Mouse (Mus musculus) gastrocnemius, postnatal 4 days (tissue): ENCODE measurements at regions not wholly inside any gene's neighbourhood (a gene's known extent, or its start where the extent isn't known, plus 50 kb on each side); places are given as distances from the start of the nearest gene placed in this dataset.
A peak's percentile ranks its signal among the peaks of the same experiment; 100 is the strongest.

Experiments used
- DNase-seq, 2 experiments: peaks; one replicate each; pipeline ENCODE4 v3.0.0; 2021 to 2022; ENCODE audit warnings: low spot score in 2 of 2, mixed read lengths in 2 of 2

DNA sequence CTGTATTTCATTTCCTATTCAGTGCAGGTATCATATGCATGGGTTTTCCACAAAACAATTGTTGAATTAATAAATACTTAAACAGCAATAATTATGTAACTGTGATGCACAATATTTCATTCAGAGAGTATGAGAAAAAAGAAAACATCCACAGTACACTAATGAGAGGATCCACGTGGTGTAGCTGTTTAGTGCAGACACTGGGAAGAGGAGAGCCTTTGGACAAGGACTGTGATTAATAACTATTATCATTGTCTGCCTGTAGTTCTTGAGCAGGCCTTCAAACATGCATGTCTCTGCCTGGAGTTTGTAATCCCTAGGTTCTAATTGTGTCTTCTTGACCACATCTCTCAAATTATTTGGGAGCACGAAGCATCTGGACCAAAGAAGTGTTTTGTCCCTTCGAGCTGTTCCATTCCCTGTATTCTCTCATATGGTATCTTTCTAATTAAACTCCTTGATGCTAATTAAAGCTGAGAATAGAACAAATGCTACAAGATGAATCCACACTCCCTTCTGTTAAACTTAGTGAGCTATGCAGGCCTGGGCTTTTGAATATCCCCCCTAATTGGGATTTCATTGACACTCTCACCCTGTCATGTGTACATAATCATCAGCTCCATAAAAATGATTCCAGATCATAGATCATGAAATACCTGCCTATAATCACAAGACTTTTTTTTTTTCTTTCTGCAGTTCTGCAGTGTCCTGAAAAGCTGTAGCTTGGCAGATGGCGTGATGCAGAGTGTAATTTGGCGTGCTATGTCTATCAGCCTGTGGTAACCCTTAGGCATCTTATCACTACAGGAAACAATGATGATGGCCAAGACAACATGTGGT, 1208.9 kb upstream of the G6pd2 start:
- DNase-seq = no peak

DNA sequence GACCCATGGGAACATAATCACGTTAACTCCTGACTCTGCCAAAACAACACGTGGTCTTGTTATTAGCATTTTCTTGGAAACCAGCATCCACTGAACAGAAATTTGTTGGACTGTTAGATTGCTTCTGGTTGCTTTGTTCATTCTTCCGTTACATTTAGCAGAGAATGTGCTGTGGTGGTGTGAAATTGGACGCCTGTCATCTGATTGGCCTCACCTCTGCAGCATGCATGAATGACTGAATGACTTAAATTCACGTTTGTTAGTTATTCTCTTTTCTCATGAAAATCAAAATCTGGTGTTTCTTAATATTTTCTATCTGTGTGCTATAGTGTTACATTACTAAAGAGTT, 1208.3 kb upstream of the G6pd2 start:
- DNase-seq = no peak

DNA sequence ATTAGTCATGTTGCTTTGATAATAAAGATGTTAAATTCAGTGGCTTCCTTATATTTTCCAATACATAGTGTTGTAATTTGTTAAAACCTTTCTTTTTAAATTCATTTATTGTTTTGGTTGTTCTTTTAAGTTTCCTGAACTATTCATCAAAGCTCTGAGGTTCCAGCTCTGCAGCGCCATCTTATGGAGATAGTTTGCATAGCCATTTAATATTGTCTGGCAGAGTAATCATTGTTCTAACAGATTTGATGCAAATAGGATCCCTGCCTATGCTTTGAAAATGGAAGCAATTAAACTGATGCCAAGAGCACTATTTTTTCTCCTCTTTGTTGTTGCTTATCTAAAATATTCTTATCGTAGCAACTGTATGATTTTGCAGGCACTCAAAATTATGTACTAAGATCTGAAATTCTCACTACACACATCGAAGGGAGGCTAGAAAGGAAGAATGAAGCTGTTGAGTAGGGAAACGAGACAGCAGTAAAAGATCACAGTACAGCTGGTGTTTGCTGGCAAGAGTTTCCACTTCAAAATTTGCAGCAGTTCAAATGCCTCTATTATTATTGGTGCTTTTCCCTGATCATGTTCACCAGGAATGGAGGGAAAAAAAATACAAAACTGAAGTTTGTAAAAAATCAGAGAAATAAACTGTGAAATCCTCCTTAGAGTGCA, 1199.5 kb upstream of the G6pd2 start:
- DNase-seq = peak in 1 of 2 experiments; percentile 10
